Mouse (Mus musculus): Measurements from ENCODE around the gene Ddc.
A peak's percentile ranks its signal among the peaks of the same experiment; 100 is the strongest.

Gene Ddc

GRCm38 (mm10) chr11:11844367-11844971, 53.5 kb downstream of the Ddc start:
- peak; percentile 97 for DNase-seq (ENCODE audit: low spot score)

DNA sequence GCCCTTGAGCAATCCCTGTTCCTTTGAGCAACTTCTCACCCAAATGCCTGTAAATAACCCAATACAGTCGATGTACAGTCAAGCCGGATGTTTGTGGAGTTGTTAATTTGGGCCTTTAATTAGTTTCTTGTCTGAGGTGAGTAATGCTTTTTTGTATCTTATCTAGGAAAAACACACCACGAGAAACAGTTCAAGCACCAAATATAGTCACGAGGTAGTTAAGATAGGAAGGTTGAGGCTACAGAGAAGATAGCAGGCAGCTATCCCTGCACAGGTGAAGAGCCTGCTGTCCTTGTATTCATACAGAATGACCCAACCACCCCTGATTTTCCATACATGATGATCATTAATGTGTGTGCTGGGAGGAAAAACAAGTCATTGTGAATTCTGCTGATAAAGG, 56.4 kb downstream of the Ddc start:
- no peak for DNase-seq (ENCODE audit: low spot score)

GRCm38 (mm10) chr11:11840746-11841145, 57.2 kb downstream of the Ddc start:
- DNase-seq (ENCODE audit: low spot score) = peak; percentile 61

DNA sequence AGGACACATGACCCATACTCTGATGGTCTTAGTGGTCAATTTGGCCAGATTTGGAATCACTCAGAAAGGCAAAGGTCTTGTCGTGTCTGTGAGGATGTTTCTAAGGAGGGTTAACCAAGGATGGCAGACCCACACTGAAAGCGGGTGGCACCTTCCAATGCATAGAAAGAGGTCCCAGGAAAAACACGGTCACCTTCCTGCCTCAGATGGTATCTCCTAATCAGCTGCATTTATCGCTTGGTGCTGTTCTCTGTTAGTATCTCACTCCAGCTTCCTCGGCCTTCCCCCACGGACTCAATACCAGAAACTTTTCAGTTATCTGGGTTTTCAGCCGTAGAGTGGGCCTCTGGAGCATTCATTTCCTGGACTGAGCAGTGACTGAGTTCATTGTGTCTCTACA, 58.1 kb downstream of the Ddc start:
- no peak for DNase-seq (ENCODE audit: low spot score)

GRCm38 (mm10) chr11:11837384-11837783, 60.6 kb downstream of the Ddc start:
- no peak for DNase-seq (ENCODE audit: low spot score)

DNA sequence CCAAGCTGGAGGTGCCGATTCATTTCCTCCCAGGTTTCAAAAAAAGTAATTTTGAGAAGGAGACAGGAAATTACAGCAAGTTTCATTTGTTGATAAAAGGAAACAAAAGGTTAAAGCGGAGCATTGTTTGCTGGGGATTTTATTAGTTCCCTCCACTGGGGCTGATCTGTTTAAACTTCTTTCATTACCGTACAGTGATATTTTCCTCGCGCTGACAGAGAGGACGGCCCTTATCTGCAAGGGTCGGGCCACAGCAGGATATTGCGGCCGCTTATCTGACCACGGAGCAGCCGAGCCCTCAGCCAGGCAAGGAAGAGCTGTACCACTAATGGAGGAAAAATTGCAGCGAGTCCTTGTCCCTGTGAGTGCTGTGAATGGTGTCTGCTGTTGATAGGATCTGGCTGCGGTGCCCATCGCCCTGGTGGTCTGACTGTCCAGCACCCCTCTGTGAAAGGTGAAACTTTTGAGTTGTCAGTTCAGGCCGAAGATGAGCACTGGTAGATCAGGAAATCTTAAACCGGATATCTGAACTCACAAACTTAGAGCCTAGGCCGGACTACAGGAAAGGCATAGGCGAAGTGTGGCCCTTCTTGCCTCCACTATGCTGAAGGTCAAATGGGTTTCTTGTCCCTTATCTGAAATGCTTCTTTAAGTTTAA, 61.1 kb downstream of the Ddc start:
- DNase-seq (ENCODE audit: low spot score) = no peak

- DNase-seq (ENCODE audit: low spot score) = no peak
Measured at GRCm38 (mm10) chr11:11836262-11836661, 61.7 kb downstream of the Ddc start.

DNA sequence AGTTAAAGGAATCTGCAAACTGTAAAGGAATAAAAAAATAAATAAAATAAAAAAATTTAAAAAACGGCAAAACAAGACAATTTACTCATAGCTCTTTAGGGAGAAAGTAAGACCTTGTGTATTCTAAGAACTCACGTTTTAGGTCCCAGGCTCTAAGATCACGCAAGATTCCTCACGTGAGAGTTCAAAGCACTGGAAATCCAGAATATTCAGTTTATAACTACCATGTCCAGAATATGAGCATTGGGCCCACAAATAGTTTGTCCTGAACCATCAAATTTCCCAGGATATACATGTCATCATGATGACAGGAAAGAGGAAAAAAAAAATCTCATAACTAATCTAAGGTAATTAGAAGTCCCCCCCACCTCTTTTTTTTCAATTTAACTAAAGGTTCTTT, 62.2 kb downstream of the Ddc start:
- DNase-seq (ENCODE audit: low spot score) = no peak

GRCm38 (mm10) chr11:11835361-11835760, 62.6 kb downstream of the Ddc start:
- DNase-seq (ENCODE audit: low spot score) = no peak

- no peak for DNase-seq (ENCODE audit: low spot score)
Measured at GRCm38 (mm10) chr11:11833100-11833499, 64.8 kb downstream of the Ddc start.

- DNase-seq (ENCODE audit: low spot score) = no peak
Measured at GRCm38 (mm10) chr11:11832755-11833084, 65.2 kb downstream of the Ddc start.

DNA sequence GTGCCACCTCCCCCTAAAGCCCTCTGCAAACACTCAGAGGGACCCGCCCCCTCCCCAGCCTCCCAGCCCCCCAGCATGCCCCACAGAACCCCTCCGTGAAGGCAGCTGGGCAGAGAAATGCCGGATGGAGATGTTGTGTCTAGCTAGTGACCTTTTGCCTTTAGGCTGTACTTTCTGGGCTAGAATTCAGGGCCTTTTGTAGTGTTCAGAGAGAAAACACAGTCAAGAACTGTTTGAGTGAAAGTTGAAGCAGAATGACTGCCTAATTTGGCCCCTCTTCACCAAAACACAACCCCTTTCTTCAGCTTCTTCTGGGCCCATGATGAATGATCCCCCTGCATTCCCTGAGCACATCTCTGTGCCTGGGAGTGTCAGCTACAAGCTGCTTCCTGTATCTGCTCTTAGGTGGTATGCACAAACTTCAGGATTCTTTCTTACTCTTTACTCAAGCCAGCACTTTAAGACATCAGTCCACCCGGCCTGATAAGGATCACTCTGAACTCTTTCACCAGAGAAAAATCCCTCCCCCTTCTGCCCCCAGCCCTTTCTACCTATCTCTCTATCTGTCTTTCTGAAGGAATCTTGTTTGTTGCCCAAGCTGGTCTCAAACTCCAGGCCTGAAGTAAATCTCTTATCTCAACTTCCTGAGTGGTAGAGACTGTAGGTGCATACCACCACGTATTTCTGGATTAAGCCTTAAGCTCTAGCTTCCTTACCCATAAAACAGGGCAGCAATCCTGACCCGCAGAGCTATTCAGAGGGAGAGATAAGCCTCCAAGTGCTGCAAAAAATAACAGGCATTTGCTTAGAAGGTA, 65.8 kb downstream of the Ddc start:
- DNase-seq (ENCODE audit: low spot score) = no peak

GRCm38 (mm10) chr11:11831526-11831925, 66.4 kb downstream of the Ddc start:
- DNase-seq (ENCODE audit: low spot score) = no peak

DNA sequence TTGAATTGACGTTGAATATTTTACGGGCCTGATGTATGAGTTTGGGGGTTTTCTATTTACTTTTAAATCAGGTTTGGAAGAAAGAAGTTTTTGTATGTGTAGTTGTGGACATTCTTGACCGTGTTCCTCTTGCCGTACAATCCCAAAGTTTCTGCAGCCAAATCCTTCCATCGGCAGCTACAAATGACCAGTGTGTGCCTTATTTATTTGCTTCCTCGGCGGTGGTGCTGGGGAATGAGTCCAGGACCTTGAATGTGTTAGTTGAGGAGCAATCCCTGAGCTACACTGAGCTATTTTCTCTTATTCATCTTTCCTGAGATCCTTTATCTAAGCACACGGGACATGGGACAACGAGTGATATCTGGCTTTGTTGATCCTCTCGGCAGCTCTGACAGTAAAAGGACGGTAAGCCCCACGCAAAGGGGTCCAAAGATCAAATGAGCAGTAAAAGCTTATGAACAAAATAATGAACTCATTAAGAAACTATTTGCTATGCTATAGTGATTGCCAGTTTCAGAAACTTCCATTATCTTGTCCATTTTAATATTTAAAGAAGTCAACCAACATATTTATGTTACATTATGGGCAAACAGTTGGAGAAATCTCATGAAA, 67.0 kb downstream of the Ddc start:
- no peak for DNase-seq (ENCODE audit: low spot score)

DNA sequence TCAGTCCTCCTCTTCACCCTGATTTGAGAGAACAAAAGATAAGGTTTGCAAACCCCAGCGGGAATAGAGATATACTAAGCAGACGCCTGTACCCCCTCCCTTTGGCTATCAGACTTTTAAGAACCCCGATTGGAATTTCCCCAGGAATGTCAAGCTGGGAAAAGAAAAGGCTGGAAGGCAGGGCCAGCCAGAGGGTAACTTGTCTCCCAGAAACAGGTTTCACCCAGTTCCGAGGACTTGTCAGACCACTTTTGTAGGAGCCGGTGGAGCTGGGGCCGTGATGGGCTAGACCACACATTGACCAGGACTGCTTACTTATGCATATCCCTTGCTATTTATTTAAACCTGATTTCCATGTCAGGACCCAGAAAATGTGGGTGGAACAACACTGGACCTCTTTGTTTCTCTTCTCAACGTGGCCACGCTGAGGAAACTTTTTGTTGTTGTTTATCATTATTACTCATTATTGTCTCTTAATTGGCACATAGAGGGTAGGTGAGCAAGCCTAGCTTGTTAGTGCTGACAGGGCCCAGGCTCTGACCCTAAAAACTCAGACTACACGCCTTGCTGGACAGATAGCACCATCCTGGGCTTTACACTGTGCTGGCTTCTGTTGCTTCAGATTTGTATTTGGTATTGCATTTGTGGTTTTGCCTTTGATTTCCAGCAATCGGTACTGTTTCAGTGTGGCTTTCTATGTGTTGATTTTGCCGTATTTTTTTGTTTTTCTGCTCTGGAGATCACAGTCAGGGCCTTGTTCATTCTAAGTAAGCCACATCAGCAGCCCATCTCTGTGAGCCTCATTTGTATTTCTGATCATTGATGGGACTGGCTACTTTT, 68.6 kb downstream of the Ddc start:
- no peak for DNase-seq (ENCODE audit: low spot score)

DNA sequence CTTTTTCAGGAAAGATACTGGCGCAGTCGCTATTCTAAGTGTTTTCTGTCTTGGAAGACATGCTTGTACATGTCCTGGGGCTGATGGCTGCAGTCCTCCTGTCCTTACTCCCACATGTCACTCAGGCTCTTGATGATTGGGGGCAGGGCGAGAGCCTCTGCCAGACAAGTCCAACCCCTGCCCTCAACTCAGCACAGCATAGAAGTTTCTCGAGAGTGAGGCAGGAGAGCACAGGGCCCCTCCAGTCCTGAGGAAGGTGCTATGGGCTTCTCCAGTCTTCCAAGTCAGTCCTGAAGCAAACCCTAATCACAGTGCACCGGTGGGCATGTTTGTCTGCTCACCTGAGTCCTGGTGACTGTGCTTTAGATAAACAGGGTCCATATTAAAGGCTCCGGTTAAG, 69.2 kb downstream of the Ddc start:
- no peak for DNase-seq (ENCODE audit: low spot score)

DNA sequence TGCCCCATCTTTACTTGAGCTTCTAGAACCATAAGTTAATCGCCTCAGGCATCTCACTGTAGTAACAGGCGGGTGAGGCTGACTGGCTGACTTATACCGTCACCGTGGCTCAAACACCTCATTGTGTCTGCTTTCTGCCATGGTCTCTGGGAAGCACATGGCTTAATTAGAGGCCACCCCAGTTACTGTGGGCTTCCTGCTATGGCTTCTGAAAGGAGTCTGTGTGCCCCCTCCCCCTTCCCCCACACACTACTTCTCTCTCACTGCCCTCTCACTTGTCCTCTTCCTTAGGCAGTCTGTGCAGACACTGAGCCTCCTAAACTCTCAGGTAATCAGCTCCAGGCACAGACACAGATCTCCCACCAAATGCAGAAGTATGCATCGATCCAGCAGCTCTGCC, 69.7 kb downstream of the Ddc start:
- DNase-seq (ENCODE audit: low spot score) = no peak

DNA sequence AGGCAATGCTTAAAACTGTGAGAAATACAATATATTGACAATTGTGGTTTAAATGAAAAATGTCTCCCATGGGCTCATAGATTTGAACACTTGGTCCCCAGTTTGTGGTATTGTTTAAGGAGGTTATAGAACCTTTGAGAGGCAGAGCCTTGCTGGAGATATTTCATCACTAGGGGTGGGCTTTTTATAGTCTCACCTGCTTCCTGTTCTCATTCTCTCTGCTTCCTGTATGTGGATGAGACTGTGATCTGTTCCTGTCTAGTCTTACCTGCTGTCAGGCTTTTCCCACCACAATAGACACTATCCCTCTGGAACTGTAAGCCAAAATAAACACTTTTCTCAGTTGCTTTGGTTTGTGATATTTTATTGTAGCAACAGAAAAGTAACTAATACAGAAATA, 71.5 kb downstream of the Ddc start:
- no peak for DNase-seq (ENCODE audit: low spot score)

DNA sequence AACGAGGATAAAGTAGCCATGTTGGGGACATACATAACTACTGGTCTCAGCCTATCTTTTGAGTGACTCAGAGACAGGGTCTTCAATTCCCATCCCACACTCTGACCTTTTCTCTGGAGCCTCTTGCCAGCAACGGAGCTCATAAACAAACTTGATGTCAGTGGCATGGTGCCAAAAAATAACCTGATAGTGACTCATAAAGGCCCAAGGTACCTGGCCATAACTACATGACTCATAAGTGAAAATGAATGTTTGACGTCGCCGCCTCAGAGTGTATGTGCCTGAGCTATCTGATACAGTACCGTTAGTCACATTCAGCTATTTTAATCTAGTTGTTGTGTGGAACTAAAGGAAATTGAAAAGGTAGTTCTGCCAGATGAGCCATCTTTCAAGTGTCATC, 72.3 kb downstream of the Ddc start:
- DNase-seq (ENCODE audit: low spot score) = no peak

- no peak for DNase-seq (ENCODE audit: low spot score)
Measured at GRCm38 (mm10) chr11:11824970-11825635, 72.8 kb downstream of the Ddc start.

Measured in MN1 (cell line).